Mouse (Mus musculus) CD4-positive, CD25-positive, alpha-beta regulatory T cell, adult 2 months (primary cell): ENCODE data around the gene Nfe2l2.
"Not testable (repeated sequence)": the region's sequence is repeated elsewhere in the genome, so short reads cannot be mapped to it uniquely, and the experiment has no call there.

Experiments
- DNase-seq: peaks from one replicate; pipeline ENCODE4 v3.0.0-alpha.2; 2012; ENCODE audit warnings: low read depth, low spot score

Nfe2l2 gene

GRCm38 (mm10) chr2:75645251-75645650 lies 59.2 kb downstream of the Nfe2l2 start:
- no peak for DNase-seq

GRCm38 (mm10) chr2:75643950-75644349 lies 60.5 kb downstream of the Nfe2l2 start:
- no peak for DNase-seq

GRCm38 (mm10) chr2:75642795-75643550 lies 61.5 kb downstream of the Nfe2l2 start:
- no peak for DNase-seq

GRCm38 (mm10) chr2:75642312-75642711 lies 62.1 kb downstream of the Nfe2l2 start:
- DNase-seq: not testable (repeated sequence)

GRCm38 (mm10) chr2:75639535-75639934 lies 64.9 kb downstream of the Nfe2l2 start:
- DNase-seq: not testable (repeated sequence)

GRCm38 (mm10) chr2:75637822-75638221 lies 66.6 kb downstream of the Nfe2l2 start:
- peak; percentile 20 for DNase-seq

GRCm38 (mm10) chr2:75637361-75637760 lies 67.1 kb downstream of the Nfe2l2 start:
- DNase-seq: no peak

GRCm38 (mm10) chr2:75637055-75637304 lies 67.5 kb downstream of the Nfe2l2 start:
- DNase-seq: not testable (repeated sequence)

GRCm38 (mm10) chr2:75636261-75637054 lies 68.0 kb downstream of the Nfe2l2 start:
- DNase-seq: peak; percentile 84

- DNase-seq: peak; percentile 54
These were observed 70.0 kb downstream of the Nfe2l2 start for GRCm38 (mm10) chr2:75634431-75634830.

GRCm38 (mm10) chr2:75633784-75634183 lies 70.7 kb downstream of the Nfe2l2 start:
- DNase-seq: no peak

GRCm38 (mm10) chr2:75633381-75633780 lies 71.1 kb downstream of the Nfe2l2 start:
- DNase-seq: no peak

- no peak for DNase-seq
These were observed 71.7 kb downstream of the Nfe2l2 start for GRCm38 (mm10) chr2:75632721-75633181.

- no peak for DNase-seq
These were observed 72.4 kb downstream of the Nfe2l2 start for GRCm38 (mm10) chr2:75632043-75632442.

- DNase-seq: peak; percentile 39
These were observed 73.0 kb downstream of the Nfe2l2 start for GRCm38 (mm10) chr2:75631421-75631820.

GRCm38 (mm10) chr2:75628487-75628886 lies 76.0 kb downstream of the Nfe2l2 start:
- no peak for DNase-seq

GRCm38 (mm10) chr2:75626597-75627440 lies 77.6 kb downstream of the Nfe2l2 start:
- DNase-seq: no peak
